Mouse (Mus musculus): Measurements from ENCODE around the gene Amer2. TPM values are rescaled to one million over a fixed set of nuclear protein-coding genes. Genes with fewer than 3 reads are reported as not detected.

Amer2 gene
- polyA plus RNA-seq, 1 experiment from 2014 or later = 1.1 TPM

- no peaks in the 10 kb centered on the region for H3K36me3 ChIP-seq (ENCODE audit: control insufficient read depth, insufficient read depth, low read length)
- ATAC-seq (ENCODE audit: low read depth) (no peak), DNase-seq (ENCODE audit: low spot score) (no peak)
- no peaks in the 10 kb centered on the region; the same call in 1 of the 2 replicates for H3K4me1 ChIP-seq (ENCODE audit: control insufficient read depth, insufficient read depth, low read length)
- no peaks in the 10 kb centered on the region for H3K9me3 ChIP-seq (ENCODE audit: control insufficient read depth, low read length)
- H3K27ac ChIP-seq (replicated peaks; ENCODE audit: low read depth, low read length) = no peak overlapping the region
- H3K4me3 ChIP-seq (ENCODE audit: low read depth, low read length) = no peak overlapping the region
- H3K9ac ChIP-seq (ENCODE audit: low read depth, low read length) = no peak overlapping the region
- WGBS = 80% methylated on average over 7 of the region's 7 CpGs
- peaks cover 11% of the 10 kb centered on the region; the same call in 1 of the 2 replicates for H3K27me3 ChIP-seq (replicated peaks; ENCODE audit: control insufficient read depth, insufficient read depth, low read length)
- no peak overlapping the region for H3K4me2 ChIP-seq (ENCODE audit: low read depth, low read length)
Measured at GRCm38 (mm10) chr14:60383816-60384215, 10.8 kb downstream of the Amer2 start.

GRCm38 (mm10) chr14:60384269-60384668 is 11.2 kb downstream of the Amer2 start:
- Histone ChIP-seq H3K4me2 (ENCODE audit: low read depth, low read length) (no peak overlapping the region), H3K9ac (ENCODE audit: low read depth, low read length) (no peak overlapping the region), H3K36me3 (ENCODE audit: control insufficient read depth, insufficient read depth, low read length) (no peaks in the 10 kb centered on the region), H3K4me1 (ENCODE audit: control insufficient read depth, insufficient read depth, low read length) (no peaks in the 10 kb centered on the region; the same call in 1 of the 2 replicates), H3K9me3 (ENCODE audit: control insufficient read depth, low read length) (no peaks in the 10 kb centered on the region), H3K27ac (replicated peaks; ENCODE audit: low read depth, low read length) (no peak overlapping the region), H3K4me3 (ENCODE audit: low read depth, low read length) (no peak overlapping the region), H3K27me3 (replicated peaks; ENCODE audit: control insufficient read depth, insufficient read depth, low read length) (peaks cover 9% of the 10 kb centered on the region; the same call in 1 of the 2 replicates)
- 87% methylated on average over 7 of the region's 7 CpGs for WGBS
- no peak for DNase-seq (ENCODE audit: low spot score)
- no peak for ATAC-seq (ENCODE audit: low read depth)

GRCm38 (mm10) chr14:60385079-60385643 is 12.1 kb downstream of the Amer2 start:
- H3K27me3 ChIP-seq (replicated peaks; ENCODE audit: control insufficient read depth, insufficient read depth, low read length) = 0 out of 2 replicates have a peak, but pooled peaks cover under 1% of the 10 kb centered on the region
- ATAC-seq (ENCODE audit: low read depth) (no peak), DNase-seq (ENCODE audit: low spot score) (no peak)
- 56% methylated on average over 6 of the region's 6 CpGs for WGBS
- H3K9me3 ChIP-seq (ENCODE audit: control insufficient read depth, low read length) = no peaks in the 10 kb centered on the region
- H3K27ac ChIP-seq (replicated peaks; ENCODE audit: low read depth, low read length) = no peak overlapping the region
- no peak overlapping the region for H3K9ac ChIP-seq (ENCODE audit: low read depth, low read length)
- no peak overlapping the region for H3K4me2 ChIP-seq (ENCODE audit: low read depth, low read length)
- H3K4me1 ChIP-seq (ENCODE audit: control insufficient read depth, insufficient read depth, low read length) = no peaks in the 10 kb centered on the region; the same call in 1 of the 2 replicates
- H3K4me3 ChIP-seq (ENCODE audit: low read depth, low read length) = no peak overlapping the region
- no peaks in the 10 kb centered on the region for H3K36me3 ChIP-seq (ENCODE audit: control insufficient read depth, insufficient read depth, low read length)

GRCm38 (mm10) chr14:60386591-60387501 is 13.8 kb downstream of the Amer2 start:
- Histone ChIP-seq H3K9ac (ENCODE audit: low read depth, low read length) (no peak overlapping the region), H3K27me3 (replicated peaks; ENCODE audit: control insufficient read depth, insufficient read depth, low read length) (no peaks in the 10 kb centered on the region), H3K4me1 (ENCODE audit: control insufficient read depth, insufficient read depth, low read length) (no peaks in the 10 kb centered on the region; the same call in 1 of the 2 replicates), H3K9me3 (ENCODE audit: control insufficient read depth, low read length) (no peaks in the 10 kb centered on the region), H3K4me2 (ENCODE audit: low read depth, low read length) (no peak overlapping the region), H3K4me3 (ENCODE audit: low read depth, low read length) (no peak overlapping the region), H3K27ac (replicated peaks; ENCODE audit: low read depth, low read length) (no peak overlapping the region), H3K36me3 (ENCODE audit: control insufficient read depth, insufficient read depth, low read length) (no peaks in the 10 kb centered on the region)
- WGBS = 81% methylated on average over 6 of the region's 6 CpGs
- DNase-seq (ENCODE audit: low spot score) = no peak
- no peak for ATAC-seq (ENCODE audit: low read depth)

DNA sequence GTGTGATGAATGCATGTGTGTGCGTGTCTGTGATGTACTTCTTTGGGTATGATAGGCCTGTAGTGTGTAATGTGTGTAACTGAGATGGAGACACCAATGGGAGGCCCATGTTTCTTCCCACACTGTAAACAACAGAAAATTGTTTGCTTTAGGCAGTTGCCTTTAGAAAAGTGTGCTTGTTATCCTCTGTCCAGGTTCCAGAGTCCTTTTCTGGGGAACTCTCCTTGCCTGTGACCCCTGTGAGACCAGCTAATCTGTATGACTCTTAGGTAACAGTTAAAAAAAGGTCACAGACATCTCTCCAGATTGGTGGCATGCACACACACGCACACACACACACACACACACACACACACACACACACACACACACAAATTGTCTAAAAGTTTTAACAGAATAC is 15.3 kb downstream of the Amer2 start:
- Histone ChIP-seq H3K9me3 (ENCODE audit: control insufficient read depth, low read length) (no peaks in the 10 kb centered on the region), H3K4me2 (ENCODE audit: low read depth, low read length) (no peak overlapping the region), H3K9ac (ENCODE audit: low read depth, low read length) (no peak overlapping the region), H3K36me3 (ENCODE audit: control insufficient read depth, insufficient read depth, low read length) (no peaks in the 10 kb centered on the region), H3K4me3 (ENCODE audit: low read depth, low read length) (no peak overlapping the region), H3K27me3 (replicated peaks; ENCODE audit: control insufficient read depth, insufficient read depth, low read length) (no peaks in the 10 kb centered on the region), H3K4me1 (ENCODE audit: control insufficient read depth, insufficient read depth, low read length) (no peaks in the 10 kb centered on the region), H3K27ac (replicated peaks; ENCODE audit: low read depth, low read length) (no peak overlapping the region)
- DNase-seq (ENCODE audit: low spot score) = no peak
- 86% methylated on average over 2 of the region's 2 CpGs for WGBS
- no peak for ATAC-seq (ENCODE audit: low read depth)

DNA sequence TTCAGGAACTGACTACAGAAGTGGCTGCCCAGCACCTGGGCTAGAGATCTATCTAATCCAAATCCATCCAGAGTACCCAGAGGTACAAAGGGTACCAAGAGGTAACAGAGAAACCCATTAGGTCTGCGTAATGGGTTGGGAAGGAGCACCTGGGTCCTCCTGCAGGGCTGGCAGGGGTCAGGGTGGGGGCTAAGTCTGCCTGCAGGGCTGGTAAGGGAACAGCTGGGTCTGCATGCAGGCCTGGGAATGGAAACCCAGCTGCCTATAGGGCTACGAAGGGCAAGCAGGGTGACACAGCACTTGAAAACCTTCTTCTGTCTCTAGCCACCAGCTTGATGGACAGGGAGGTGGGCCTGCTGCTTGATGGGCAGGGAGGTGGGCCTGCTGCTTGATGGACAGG is 19.1 kb downstream of the Amer2 start:
- no peak overlapping the region for H3K4me3 ChIP-seq (ENCODE audit: low read depth, low read length)
- no peak overlapping the region for H3K4me2 ChIP-seq (ENCODE audit: low read depth, low read length)
- H3K27ac ChIP-seq (replicated peaks; ENCODE audit: low read depth, low read length) = no peak overlapping the region
- no peaks in the 10 kb centered on the region for H3K27me3 ChIP-seq (replicated peaks; ENCODE audit: control insufficient read depth, insufficient read depth, low read length)
- DNase-seq (ENCODE audit: low spot score) (no peak), ATAC-seq (ENCODE audit: low read depth) (no peak)
- H3K9me3 ChIP-seq (ENCODE audit: control insufficient read depth, low read length) = no peaks in the 10 kb centered on the region
- WGBS = 64% methylated on average over 2 of the region's 2 CpGs
- H3K36me3 ChIP-seq (ENCODE audit: control insufficient read depth, insufficient read depth, low read length) = no peaks in the 10 kb centered on the region
- no peaks in the 10 kb centered on the region for H3K4me1 ChIP-seq (ENCODE audit: control insufficient read depth, insufficient read depth, low read length)
- no peak overlapping the region for H3K9ac ChIP-seq (ENCODE audit: low read depth, low read length)

GRCm38 (mm10) chr14:60397321-60397720 is 24.3 kb downstream of the Amer2 start:
- H3K36me3 ChIP-seq (ENCODE audit: control insufficient read depth, insufficient read depth, low read length) = no peaks in the 10 kb centered on the region

DNA sequence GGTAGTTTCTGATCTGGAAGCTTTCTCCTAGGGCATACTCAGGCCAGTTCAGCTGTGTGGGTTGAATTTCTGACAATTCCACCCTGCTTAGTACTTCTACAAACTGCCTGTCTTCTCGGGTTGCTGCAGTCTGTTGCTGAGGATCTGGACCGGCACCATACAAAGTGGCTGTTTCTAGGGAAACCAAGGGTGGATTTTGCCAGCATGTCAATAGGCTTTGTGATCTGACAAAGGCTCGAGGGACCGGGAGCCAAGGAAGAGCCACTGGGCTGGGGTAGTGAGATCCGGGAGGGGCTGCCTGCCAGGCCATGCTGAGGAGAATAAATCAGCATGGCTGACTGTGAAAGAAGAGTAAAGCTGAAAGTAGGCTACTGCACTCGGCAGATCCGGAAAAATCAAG is 25.8 kb downstream of the Amer2 start:
- Histone ChIP-seq H3K4me3 (ENCODE audit: low read depth, low read length) (no peak overlapping the region), H3K9ac (ENCODE audit: low read depth, low read length) (no peak overlapping the region), H3K4me1 (ENCODE audit: control insufficient read depth, insufficient read depth, low read length) (no peaks in the 10 kb centered on the region), H3K4me2 (ENCODE audit: low read depth, low read length) (no peak overlapping the region), H3K36me3 (ENCODE audit: control insufficient read depth, insufficient read depth, low read length) (no peaks in the 10 kb centered on the region), H3K9me3 (ENCODE audit: control insufficient read depth, low read length) (no peaks in the 10 kb centered on the region), H3K27ac (replicated peaks; ENCODE audit: low read depth, low read length) (no peak overlapping the region), H3K27me3 (replicated peaks; ENCODE audit: control insufficient read depth, insufficient read depth, low read length) (no peaks in the 10 kb centered on the region)
- no peak for DNase-seq (ENCODE audit: low spot score)
- ATAC-seq (ENCODE audit: low read depth) = no peak
- WGBS = 39% methylated on average over 7 of the region's 7 CpGs

More at GRCm38 (mm10) chr14:60397321-60397720, 24.3 kb downstream of the Amer2 start:
- H3K9me3 ChIP-seq (ENCODE audit: control insufficient read depth, low read length) = no peaks in the 10 kb centered on the region
- no peak overlapping the region for H3K4me2 ChIP-seq (ENCODE audit: low read depth, low read length)
- ATAC-seq (ENCODE audit: low read depth) (no peak), DNase-seq (ENCODE audit: low spot score) (no peak)
- H3K27ac ChIP-seq (replicated peaks; ENCODE audit: low read depth, low read length) = no peak overlapping the region
- no peak overlapping the region for H3K9ac ChIP-seq (ENCODE audit: low read depth, low read length)
- no peaks in the 10 kb centered on the region for H3K27me3 ChIP-seq (replicated peaks; ENCODE audit: control insufficient read depth, insufficient read depth, low read length)
- H3K4me3 ChIP-seq (ENCODE audit: low read depth, low read length) = no peak overlapping the region
- WGBS = 90% methylated on average over 4 of the region's 4 CpGs
- no peaks in the 10 kb centered on the region for H3K4me1 ChIP-seq (ENCODE audit: control insufficient read depth, insufficient read depth, low read length)

Data from embryonic facial prominence, embryonic 14.5 days (tissue).